Comparison of ENCODE assay signal across 19 mouse cellular contexts in genomic region chr7:130048106-130048772, GRCm38 (mm10).
DNase-seq lines count a peak whose midpoint lies in the region; ATAC-seq lines count a peak whose summit lies in the region.
"Had no signal": no experiment of that assay in that cellular context is flagged by ENCODE, and none has a peak within 500 bp of the region (broad histone marks: within the 10 kb centered on the region; RNA-seq: fewer than 3 reads in every experiment).

No protein-coding gene starts in this region.

- 6% methylated on average over 6 of the region's 6 CpGs for WGBS in forebrain, embryonic 11.5 days
- 12% methylated on average over 6 of the region's 6 CpGs for WGBS in forebrain, embryonic 15.5 days
- WGBS in liver, embryonic 16.5 days (ENCODE audit: insufficient replicate concordance), result 45% methylated on average over 6 of the region's 6 CpGs

- peaks cover 9% of the 10 kb centered on the region; the same call in 1 of the 2 replicates for H3K4me1 ChIP-seq in forebrain, embryonic 11.5 days (replicated peaks; ENCODE audit: control insufficient read depth, insufficient read depth, low read length)
- no peaks in the 10 kb centered on the region for H3K4me1 ChIP-seq in forebrain, embryonic 15.5 days
- H3K4me1 ChIP-seq in liver, embryonic 16.5 days (ENCODE audit: control insufficient read depth, low read depth, low read length), result no peaks in the 10 kb centered on the region; the same call in 1 of the 2 replicates

- H3K4me2 ChIP-seq in forebrain, embryonic 11.5 days (ENCODE audit: low read depth, low read length, severe bottlenecking), result no peak overlapping the region
- H3K4me2 ChIP-seq in forebrain, embryonic 15.5 days (replicated peaks), result no peak overlapping the region
- no peak overlapping the region for H3K4me2 ChIP-seq in liver, embryonic 16.5 days (ENCODE audit: low read depth, low read length)
- H3K4me2 ChIP-seq: heart, embryonic 13.5 days; limb, embryonic 13.5 days; neural tube, embryonic 12.5 days; stomach, embryonic 15.5 days had no signal

- DNase-seq in forebrain, embryonic 11.5 days (ENCODE audit: low spot score), result no peak
- DNase-seq in kidney, adult 8-10 months, result peak; percentile 19
- DNase-seq in kidney, postnatal 10 days, result no peak
- peak; percentile 52 for DNase-seq in kidney, adult 9 months
- no peak for DNase-seq in lung, postnatal 10 days
- DNase-seq: cerebellum, adult 11-12 months; forebrain, postnatal 0 days; gastrocnemius, postnatal 10 days; thymus, postnatal 14 days had no signal

- no peaks in the 10 kb centered on the region for H3K9me3 ChIP-seq in forebrain, embryonic 11.5 days (ENCODE audit: control insufficient read depth, low read length)
- no peaks in the 10 kb centered on the region for H3K9me3 ChIP-seq in forebrain, embryonic 15.5 days
- H3K9me3 ChIP-seq in liver, embryonic 16.5 days (replicated peaks; ENCODE audit: control insufficient read depth, low read length), result no peaks in the 10 kb centered on the region
- H3K9me3 ChIP-seq: heart, embryonic 13.5 days; limb, embryonic 13.5 days; neural tube, embryonic 12.5 days; stomach, embryonic 15.5 days had no signal

- peaks cover 14% of the 10 kb centered on the region for H3K27me3 ChIP-seq in forebrain, embryonic 11.5 days (ENCODE audit: control insufficient read depth, insufficient read depth, low read length)
- H3K27me3 ChIP-seq in forebrain, embryonic 15.5 days, result no peaks in the 10 kb centered on the region
- H3K27me3 ChIP-seq in liver, embryonic 16.5 days (ENCODE audit: control insufficient read depth, insufficient read depth, low read depth, low read length), result no peaks in the 10 kb centered on the region
- H3K27me3 ChIP-seq: heart, embryonic 13.5 days; limb, embryonic 13.5 days; neural tube, embryonic 12.5 days; Patski; stomach, embryonic 15.5 days had no signal

- no peak overlapping the region for H3K27ac ChIP-seq in forebrain, embryonic 11.5 days (ENCODE audit: low read depth, low read length)
- H3K27ac ChIP-seq in forebrain, embryonic 15.5 days (replicated peaks), result no peak overlapping the region
- peak overlapping the region; percentile 47 for H3K27ac ChIP-seq in liver, embryonic 16.5 days (ENCODE audit: low read length)
- H3K27ac ChIP-seq: heart, embryonic 13.5 days; left cerebral cortex, adult 2 months; limb, embryonic 13.5 days; neural tube, embryonic 12.5 days; stomach, embryonic 15.5 days had no signal

- no peaks in the 10 kb centered on the region for H3K36me3 ChIP-seq in forebrain, embryonic 11.5 days (ENCODE audit: control insufficient read depth, insufficient read depth, low read length)
- H3K36me3 ChIP-seq in forebrain, embryonic 15.5 days, result no peaks in the 10 kb centered on the region
- no peaks in the 10 kb centered on the region for H3K36me3 ChIP-seq in liver, embryonic 16.5 days (ENCODE audit: control insufficient read depth, insufficient read depth)
- H3K36me3 ChIP-seq: heart, embryonic 13.5 days; limb, embryonic 13.5 days; neural tube, embryonic 12.5 days; stomach, embryonic 15.5 days had no signal

- ATAC-seq in forebrain, embryonic 11.5 days (replicated peaks; ENCODE audit: low FRiP score), result peak; percentile 65
- ATAC-seq in forebrain, embryonic 15.5 days (replicated peaks), result no peak
- ATAC-seq in liver, embryonic 16.5 days (ENCODE audit: low read depth), result peak; percentile 53; the same call in 1 of the 2 replicates
- no peak for ATAC-seq in erythroid progenitor cell, adult 5-6 weeks (replicated peaks; ENCODE audit: low FRiP score, poor library complexity, severe bottlenecking)
- ATAC-seq: forebrain, postnatal 0 days; midbrain, embryonic 16.5 days; Patski had no signal

- H3K4me3 ChIP-seq in forebrain, embryonic 11.5 days (ENCODE audit: low read depth, low read length), result no peak overlapping the region
- no peak overlapping the region for H3K4me3 ChIP-seq in forebrain, embryonic 15.5 days
- H3K4me3 ChIP-seq in liver, embryonic 16.5 days (ENCODE audit: low read depth, low read length), result no peak overlapping the region
- H3K4me3 ChIP-seq: heart, embryonic 13.5 days; left cerebral cortex, adult 2 months; limb, embryonic 13.5 days; neural tube, embryonic 12.5 days; stomach, embryonic 15.5 days had no signal

- H3K9ac ChIP-seq in forebrain, embryonic 11.5 days (ENCODE audit: low read length), result no peak overlapping the region
- no peak overlapping the region for H3K9ac ChIP-seq in forebrain, embryonic 15.5 days (replicated peaks)
- H3K9ac ChIP-seq in liver, embryonic 16.5 days (ENCODE audit: low read depth, low read length), result no peak overlapping the region
- H3K9ac ChIP-seq: forebrain, postnatal 0 days; heart, embryonic 13.5 days; limb, embryonic 13.5 days; neural tube, embryonic 12.5 days; stomach, embryonic 15.5 days had no signal

Comparison
In these comparisons a context has a peak if more than half of its experiments do, and no peak if none do; other contexts are left out.
1. ATAC-seq: peak in forebrain, embryonic 11.5 days (single experiment) and liver, embryonic 16.5 days (single experiment); none in forebrain, embryonic 15.5 days (single experiment) and erythroid progenitor cell, adult 5-6 weeks (single experiment).
2. DNase-seq: peak in kidney, adult 8-10 months (2 of 2) and kidney, adult 9 months (single experiment); none in forebrain, embryonic 11.5 days (single experiment), kidney, postnatal 10 days (single experiment) and lung, postnatal 10 days (single experiment).